Mouse (Mus musculus): ENCODE measurements around the gene Gm11733.

- no peak for TF ChIP-seq CTCF (IDR thresholded peaks at IDR 0.05; ENCODE audit: insufficient read depth, low read length)
- no peak for TF ChIP-seq POLR2A (IDR thresholded peaks at IDR 0.05; ENCODE audit: borderline replicate concordance, extremely low read depth, low read depth, low read length)
These were observed 47.6 kb upstream of the Gm11733 start for GRCm38 (mm10) chr11:117436401-117437109.

Measured in lung, adult 2 months (tissue).